Mouse (Mus musculus): ENCODE results near the gene Zfp710. TPM values are rescaled to one million over a fixed set of nuclear protein-coding genes. Genes with fewer than 3 reads are reported as not detected.

The Zfp710 gene
- total and polyA plus RNA-seq, 3 experiments = 14.8 to 19.1 TPM; not detected in 1

DNA sequence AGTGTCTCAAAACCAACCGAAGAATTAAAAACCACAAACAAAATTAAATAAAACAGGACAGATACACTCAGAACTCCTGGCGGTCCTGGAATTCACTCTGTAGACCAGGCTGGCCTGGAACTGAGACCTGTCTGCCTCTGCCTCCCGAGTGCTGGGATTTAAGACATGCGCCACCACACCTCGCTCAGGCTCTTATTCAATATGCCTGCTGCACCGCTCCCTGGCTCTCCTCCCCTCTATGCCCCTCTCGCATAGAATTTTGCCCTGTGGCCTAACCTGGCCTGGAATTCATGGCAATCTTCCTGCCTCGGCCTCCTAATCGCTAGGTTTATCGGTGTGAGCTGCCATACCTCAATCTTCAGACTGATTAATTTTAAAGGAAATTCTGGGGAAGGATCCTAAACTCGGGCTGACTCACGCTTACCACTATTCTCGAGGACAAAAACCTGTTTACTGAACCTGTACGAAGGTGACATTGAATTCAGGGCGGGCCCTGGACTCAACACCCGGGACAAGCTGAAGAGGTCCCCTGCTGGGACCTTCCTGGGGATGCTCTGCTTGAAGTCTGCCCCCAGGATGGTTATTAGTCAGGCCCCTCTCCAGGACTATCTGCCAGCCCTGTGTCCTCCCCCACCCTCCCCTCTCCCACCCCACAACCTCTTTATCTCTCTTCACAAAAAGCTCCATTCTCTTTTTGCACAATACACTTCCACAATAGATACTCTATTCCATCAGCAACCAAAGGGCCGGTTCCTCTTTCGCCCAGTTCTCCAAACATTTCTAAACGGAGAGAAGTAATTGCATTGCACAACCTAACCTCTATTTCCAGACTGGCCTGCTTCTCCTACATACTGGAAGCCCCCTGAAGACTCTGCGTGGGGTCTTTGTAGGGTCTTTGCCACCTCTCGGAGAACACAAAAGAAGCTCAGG is 9.5 kb upstream of the Zfp710 start:
- H3K9me3 ChIP-seq (replicated peaks; ENCODE audit: insufficient read depth, low read length) = no peaks in the 10 kb centered on the region
- no peak overlapping the region for H3K4me3 ChIP-seq (ENCODE audit: control insufficient read depth in 1 of 2, insufficient read depth in 1 of 2, low read depth in 2 of 2, low read length in 2 of 2)
- H3K36me3 ChIP-seq (ENCODE audit: control insufficient read depth in 1 of 2, insufficient read depth in 2 of 2, low read length in 2 of 2) = peaks cover 0 to 30% of the 10 kb centered on the region in 2 experiments; a peak in 2 of 4 replicates
- no peaks in the 10 kb centered on the region for H3K79me2 ChIP-seq (ENCODE audit: control insufficient read depth, insufficient read depth, low read length, poor library complexity)
- H3K4me1 ChIP-seq (ENCODE audit: control insufficient read depth in 1 of 2, insufficient read depth in 2 of 2, low read length in 2 of 2) = peaks cover 19 to 22% of the 10 kb centered on the region in 2 experiments
- H3K27me3 ChIP-seq (ENCODE audit: control insufficient read depth in 1 of 2, insufficient read depth in 2 of 2, low read length in 2 of 2) = no peaks in the 10 kb centered on the region
- H3K9ac ChIP-seq (ENCODE audit: control insufficient read depth, low read depth, low read length, poor library complexity, severe bottlenecking) = peak overlapping the region; percentile 40
- H3K27ac ChIP-seq (ENCODE audit: control insufficient read depth, low read depth, low read length) = peak overlapping the region; percentile 68
- TF ChIP-seq ZC3H11A (IDR thresholded peaks at IDR 0.05; ENCODE audit: low read depth, low read length) (no peak), KAT2A (conservative IDR thresholded peaks at IDR 0.05; ENCODE audit: low read depth, low read length) (no peak), RCOR1 (IDR thresholded peaks at IDR 0.05; ENCODE audit: low read depth, low read length) (0 out of 2 replicates have a peak, but pooled peaks have one; percentile 33), GATA1 (IDR thresholded peaks at IDR 0.05; ENCODE audit: low read depth, low read length) (peak; percentile 34; the same call in 1 of the 2 replicates), CHD1 (IDR thresholded peaks at IDR 0.05; ENCODE audit: low read depth, low read length) (no peak), HCFC1 (IDR thresholded peaks at IDR 0.05; ENCODE audit: low read depth, low read length) (no peak), MYC (IDR thresholded peaks at IDR 0.05; ENCODE audit: low read depth, low read length) (no peak), EP300 (IDR thresholded peaks at IDR 0.05; ENCODE audit: low read depth in 1 of 2, low read length in 2 of 2) (peak; percentile 45 to 46; a peak in 3 of 4 replicates), TBP (IDR thresholded peaks at IDR 0.05; ENCODE audit: low read depth, low read length) (no peak), ETS1 (IDR thresholded peaks at IDR 0.05; ENCODE audit: low read depth, low read length) (peak; percentile 18; the same call in 1 of the 2 replicates), TCF12 (IDR thresholded peaks at IDR 0.05; ENCODE audit: low read depth, low read length) (no peak), SIN3A (IDR thresholded peaks at IDR 0.05; ENCODE audit: low read length) (0 out of 2 replicates have a peak, but pooled peaks have one; percentile 25), CHD2 (IDR thresholded peaks at IDR 0.05; ENCODE audit: low read length) (no peak)
- peak; percentile 56 for DNase-seq (ENCODE audit: low read depth, low spot score)

GRCm38 (mm10) chr7:80018506-80019452 is 5.8 kb upstream of the Zfp710 start:
- Histone ChIP-seq H3K9me3 (replicated peaks; ENCODE audit: insufficient read depth, low read length) (no peaks in the 10 kb centered on the region), H3K27ac (ENCODE audit: control insufficient read depth, low read depth, low read length) (peak overlapping the region; percentile 93), H3K27me3 (ENCODE audit: control insufficient read depth in 1 of 2, insufficient read depth in 2 of 2, low read length in 2 of 2) (no peaks in the 10 kb centered on the region), H3K4me3 (ENCODE audit: control insufficient read depth in 1 of 2, insufficient read depth in 1 of 2, low read depth in 2 of 2, low read length in 2 of 2) (peak overlapping the region; percentile 49 to 55), H3K36me3 (ENCODE audit: control insufficient read depth in 1 of 2, insufficient read depth in 2 of 2, low read length in 2 of 2) (peaks cover 0 to 27% of the 10 kb centered on the region in 2 experiments; a peak in 2 of 4 replicates), H3K4me1 (ENCODE audit: control insufficient read depth in 1 of 2, insufficient read depth in 2 of 2, low read length in 2 of 2) (peaks cover 16 to 21% of the 10 kb centered on the region in 2 experiments), H3K9ac (ENCODE audit: control insufficient read depth, low read depth, low read length, poor library complexity, severe bottlenecking) (peak overlapping the region; percentile 68), H3K79me2 (ENCODE audit: control insufficient read depth, insufficient read depth, low read length, poor library complexity) (no peaks in the 10 kb centered on the region)
- peak; percentile 69; the same call in 1 of the 2 replicates for TF ChIP-seq ETS1 (IDR thresholded peaks at IDR 0.05; ENCODE audit: low read depth, low read length)
- no peak for TF ChIP-seq KAT2A (conservative IDR thresholded peaks at IDR 0.05; ENCODE audit: low read depth, low read length)
- TF ChIP-seq USF2 (IDR thresholded peaks at IDR 0.05; ENCODE audit: borderline replicate concordance in 1 of 2, insufficient read depth in 1 of 2, low read depth in 1 of 2, low read length in 2 of 2) = no peak
- TF ChIP-seq MAZ (IDR thresholded peaks at IDR 0.05; ENCODE audit: low read depth, low read length) = 0 out of 2 replicates have a peak, but pooled peaks have one; percentile 41
- peak; percentile 94 for TF ChIP-seq ZNF384 (IDR thresholded peaks at IDR 0.05; ENCODE audit: low read depth, low read length)
- peak; percentile 43 to 67; a peak in 3 of 4 replicates for TF ChIP-seq EP300 (IDR thresholded peaks at IDR 0.05; ENCODE audit: low read depth in 1 of 2, low read length in 2 of 2)
- TF ChIP-seq SMC3 (IDR thresholded peaks at IDR 0.05; ENCODE audit: low read depth, low read length) = no peak
- no peak for TF ChIP-seq MAX (IDR thresholded peaks at IDR 0.05; ENCODE audit: low read length)
- TF ChIP-seq RCOR1 (IDR thresholded peaks at IDR 0.05; ENCODE audit: low read depth, low read length) = 0 out of 2 replicates have a peak, but pooled peaks have one; percentile 26
- TF ChIP-seq MYB (IDR thresholded peaks at IDR 0.05; ENCODE audit: low read depth, low read length) = 0 out of 2 replicates have a peak, but pooled peaks have one; percentile 28
- TF ChIP-seq CHD2 (IDR thresholded peaks at IDR 0.05; ENCODE audit: low read length) = 0 out of 2 replicates have a peak, but pooled peaks have one; percentile 18
- TF ChIP-seq ELF1 (IDR thresholded peaks at IDR 0.05; ENCODE audit: low read depth, low read length) = peak; percentile 58
- peak; percentile 72 for TF ChIP-seq SIN3A (IDR thresholded peaks at IDR 0.05; ENCODE audit: low read length)
- TF ChIP-seq TCF12 (IDR thresholded peaks at IDR 0.05; ENCODE audit: low read depth, low read length) = 0 out of 2 replicates have a peak, but pooled peaks have one; percentile 22
- peak; percentile 81 for DNase-seq (ENCODE audit: low read depth, low spot score)

Data from MEL (cell line).